Mouse (Mus musculus) CH12.LX (cell line): ENCODE results near the gene Pkn1. TPM values are rescaled to one million over a fixed set of nuclear protein-coding genes. Genes with fewer than 3 reads are reported as not detected.

ENCODE experiments used
- DNase-seq: peaks from one replicate; pipeline ENCODE4 v3.0.0-alpha.2; 2013; ENCODE audit errors: extremely low read depth
- H3K27ac ChIP-seq: 2 replicates; pipeline ENCODE4 v1.5.1; 2012; ENCODE audit warnings: low read depth, mild to moderate bottlenecking, control low read depth, moderate library complexity; ENCODE audit not compliant: insufficient read depth
- H3K27me3 ChIP-seq: replicated peaks from 2 replicates; pipeline ENCODE3; 2012; ENCODE audit warnings: inconsistent platforms
- H3K36me3 ChIP-seq, 2 experiments: replicated peaks in 1 of 2; 2 replicates each; pipeline versions ENCODE3 to v1.6.1; 2012; ENCODE audit warnings: inconsistent platforms in 1 of 2, low read length in 1 of 2, mild to moderate bottlenecking in 1 of 2, mixed read lengths in 1 of 2, moderate library complexity in 1 of 2; ENCODE audit not compliant: control insufficient read depth in 1 of 2, insufficient read depth in 1 of 2
- H3K4me1 ChIP-seq, 2 experiments: 2 replicates each; pipeline ENCODE4 v1.6.1; 2012; ENCODE audit warnings: inconsistent platforms in 1 of 2, moderate library complexity in 1 of 2; ENCODE audit not compliant: insufficient read depth in 2 of 2, control insufficient read depth in 1 of 2
- H3K4me2 ChIP-seq: 2 replicates; pipeline ENCODE4 v1.6.1; 2012; ENCODE audit warnings: low read depth, mild to moderate bottlenecking, control low read depth; ENCODE audit not compliant: poor library complexity, insufficient read depth, severe bottlenecking
- H3K4me3 ChIP-seq, 3 experiments: fragments of 150-350 bp in 1 of 3; sonication (generic) in 1 of 3; replicated peaks in 1 of 3; 2 replicates each; pipeline versions ENCODE3 to v1.5.1; 2011 to 2012; ENCODE audit warnings: low read depth in 2 of 3, low read length in 2 of 3, mild to moderate bottlenecking in 2 of 3, moderate library complexity in 2 of 3, control low read depth in 1 of 3, improper control_type of control experiment in 1 of 3, inconsistent platforms in 1 of 3, mixed read lengths in 1 of 3; ENCODE audit not compliant: poor library complexity in 1 of 3
- H3K79me2 ChIP-seq: replicated peaks from 2 replicates; pipeline ENCODE4 v1.6.1; 2012; ENCODE audit warnings: mild to moderate bottlenecking, moderate library complexity; ENCODE audit not compliant: control insufficient read depth, poor library complexity, insufficient read depth, severe bottlenecking; ENCODE audit errors: extremely low read depth
- H3K9ac ChIP-seq: 2 replicates; pipeline ENCODE4 v1.6.1; 2012; ENCODE audit warnings: low read depth, mild to moderate bottlenecking, control low read depth, moderate library complexity; ENCODE audit not compliant: insufficient read depth
- H3K9me3 ChIP-seq: replicated peaks from 2 replicates; pipeline ENCODE3; 2012; ENCODE audit warnings: low read length, inconsistent platforms, mixed read lengths
- BHLHE40 ChIP-seq: IDR thresholded peaks from 2 replicates; pipeline ENCODE4 v1.6.1; 2011; ENCODE audit warnings: mild to moderate bottlenecking, low read depth, low read length, improper control_type of control experiment
- CHD1 ChIP-seq: IDR thresholded peaks from 2 replicates; pipeline ENCODE4 v1.6.1; 2012; ENCODE audit warnings: low read depth, low read length, improper control_type of control experiment, inconsistent platforms
- CHD2 ChIP-seq: IDR thresholded peaks from 2 replicates; pipeline ENCODE4 v1.6.1; 2011; ENCODE audit warnings: low read length, improper control_type of control experiment
- EP300 ChIP-seq: IDR thresholded peaks from 2 replicates; pipeline ENCODE4 v1.6.1; 2011; ENCODE audit warnings: low read length, improper control_type of control experiment
- ETS1 ChIP-seq: conservative IDR thresholded peaks from 2 replicates; pipeline ENCODE4 v1.6.1; 2012; ENCODE audit warnings: low read depth, mild to moderate bottlenecking, inconsistent platforms, low read length, improper control_type of control experiment, moderate library complexity
- HCFC1 ChIP-seq: IDR thresholded peaks from 2 replicates; pipeline ENCODE4 v1.6.1; 2012; ENCODE audit warnings: low read depth, mild to moderate bottlenecking, inconsistent platforms, low read length, improper control_type of control experiment
- IRF4 ChIP-seq: IDR thresholded peaks from 2 replicates; pipeline ENCODE4 v1.6.1; 2014; ENCODE audit warnings: low read depth, mild to moderate bottlenecking, inconsistent platforms, low read length, improper control_type of control experiment
- JUN ChIP-seq: IDR thresholded peaks from 2 replicates; pipeline ENCODE4 v1.6.1; 2011; ENCODE audit warnings: low read depth, mild to moderate bottlenecking, low read length, improper control_type of control experiment, moderate library complexity; ENCODE audit not compliant: insufficient read depth
- KAT2A ChIP-seq: IDR thresholded peaks from 2 replicates; pipeline ENCODE4 v1.6.1; 2012; ENCODE audit warnings: low read length, improper control_type of control experiment, inconsistent platforms; ENCODE audit not compliant: insufficient replicate concordance
- MAZ ChIP-seq: IDR thresholded peaks from 2 replicates; pipeline ENCODE4 v1.6.1; 2012; ENCODE audit warnings: low read depth, mild to moderate bottlenecking, inconsistent platforms, low read length, improper control_type of control experiment, moderate library complexity
- MEF2A ChIP-seq: IDR thresholded peaks from 2 replicates; pipeline ENCODE4 v1.6.1; 2014; ENCODE audit warnings: low read depth, mild to moderate bottlenecking, inconsistent platforms, low read length, improper control_type of control experiment, borderline replicate concordance
- MXI1 ChIP-seq: IDR thresholded peaks from 2 replicates; pipeline ENCODE4 v1.6.1; 2011; ENCODE audit warnings: mild to moderate bottlenecking, low read depth, low read length, improper control_type of control experiment
- NELFE ChIP-seq: IDR thresholded peaks from 2 replicates; pipeline ENCODE4 v1.6.1; 2011; ENCODE audit warnings: low read depth, low read length, improper control_type of control experiment
- RAD21 ChIP-seq: IDR thresholded peaks from 2 replicates; pipeline ENCODE4 v1.6.1; 2011; ENCODE audit warnings: low read depth, mild to moderate bottlenecking, low read length, improper control_type of control experiment, moderate library complexity
- SIN3A ChIP-seq: IDR thresholded peaks from 2 replicates; pipeline ENCODE4 v1.6.1; 2012; ENCODE audit warnings: low read length, improper control_type of control experiment, inconsistent platforms
- TBP ChIP-seq: conservative IDR thresholded peaks from 2 replicates; pipeline ENCODE4 v1.6.1; 2011; ENCODE audit warnings: low read depth, low read length, improper control_type of control experiment
- USF1 ChIP-seq: IDR thresholded peaks from 2 replicates; pipeline ENCODE4 v1.6.1; 2014; ENCODE audit warnings: low read depth, mild to moderate bottlenecking, inconsistent platforms, low read length, improper control_type of control experiment
- USF2 ChIP-seq: conservative IDR thresholded peaks from 2 replicates; pipeline ENCODE4 v1.6.1; 2011; ENCODE audit warnings: low read depth, low read length, improper control_type of control experiment
- ZC3H11A ChIP-seq: IDR thresholded peaks from 2 replicates; pipeline ENCODE4 v1.6.1; 2012; ENCODE audit warnings: low read depth, mild to moderate bottlenecking, inconsistent platforms, low read length, improper control_type of control experiment
- ZNF384 ChIP-seq: IDR thresholded peaks from 2 replicates; pipeline ENCODE4 v1.6.1; 2012; ENCODE audit warnings: low read depth, low read length, improper control_type of control experiment, inconsistent platforms
- dilution Hi-C: fragments of 300-500 bp; cut with MboI; formaldehyde crosslinking; loops from 2 replicates; pipeline ENCODE4 v1.14.3; 2020; ENCODE audit warnings: low sequenced_read_pairs; ENCODE audit not compliant: extremely low pct_unique_long_range_greater_than_20kb, extremely low pct_ligation_motif_present
- in situ Hi-C: fragments of 300-500 bp; cut with MboI; formaldehyde crosslinking; loops from 3 replicates; pipeline ENCODE4 v1.14.3; 2019; ENCODE audit warnings: low sequenced_read_pairs, low pct_ligation_motif_present, low pct_unique_long_range_greater_than_20kb, mixed read lengths
- polyA plus RNA-seq: library from polyadenylated mRNA; unstranded; fragments of >175 nt; gene quantifications from 2 replicates; pipeline ENCODE4 v1.2.1, GENCODE M21; 2012; ENCODE audit warnings: low read depth; ENCODE audit not compliant: insufficient read length
- total RNA-seq, 2 experiments: library from RNA; depleted of rRNA; stranded (reverse); fragments of 300-350 nt in 1 of 2; fragments of >200 nt in 1 of 2; gene quantifications; 2 replicates each; pipeline ENCODE4 v1.2.3; 2012 to 2014

Pkn1 gene
- total and polyA plus RNA-seq, 3 experiments = 33.5 to 58.8 (median 47.8) TPM

GRCm38 (mm10) chr8:83619568-83620285 lies 79.3 kb downstream of the Pkn1 start:
- Histone ChIP-seq H3K9ac (no peak overlapping the region), H3K9me3 (peaks cover 2% of the 10 kb centered on the region), H3K79me2 (no peaks in the 10 kb centered on the region), H3K4me2 (no peak overlapping the region), H3K4me3 (no peak overlapping the region), H3K36me3 (no peaks in the 10 kb centered on the region), H3K4me1 (peaks cover 15 to 35% of the 10 kb centered on the region in 2 experiments), H3K27me3 (no peaks in the 10 kb centered on the region), H3K27ac (no peak overlapping the region)
- TF ChIP-seq EP300 (peak; percentile 44; the same call in 1 of the 2 replicates), BHLHE40 (0 out of 2 replicates have a peak, but pooled peaks have one; percentile 25), MEF2A (no peak), IRF4 (0 out of 2 replicates have a peak, but pooled peaks have one; percentile 13), JUN (peak; percentile 34; the same call in 1 of the 2 replicates), ETS1 (peak; percentile 40; the same call in 1 of the 2 replicates), USF2 (no peak), SIN3A (no peak), ZC3H11A (no peak)
- in situ Hi-C loops (no loop called here), dilution Hi-C loops (no loop called here)
- DNase-seq = no peak

DNA sequence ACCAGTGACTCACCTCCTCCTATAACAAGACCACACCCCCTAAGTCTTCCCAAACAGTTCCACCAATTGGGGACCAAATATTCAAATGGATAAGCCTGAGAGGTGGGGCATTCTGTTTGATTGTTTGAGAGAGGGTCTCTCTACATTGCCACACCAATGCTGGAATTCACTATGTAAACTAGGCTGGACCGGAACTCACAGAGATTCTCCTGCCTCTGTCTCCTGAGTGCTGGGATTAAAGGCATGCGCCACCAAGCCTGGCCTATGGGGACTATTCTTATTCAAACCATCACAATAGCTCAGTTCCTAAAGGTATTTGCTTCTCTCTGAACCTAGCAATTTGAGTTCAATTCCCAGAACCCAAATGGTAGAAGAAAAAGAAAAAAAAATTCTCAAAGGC lies 80.4 kb downstream of the Pkn1 start:
- TF ChIP-seq HCFC1 = no peak
- no peak for TF ChIP-seq USF2
- TF ChIP-seq CHD1 = no peak
- TF ChIP-seq EP300 = no peak
- TF ChIP-seq MXI1 = no peak
- TF ChIP-seq CHD2 = no peak
- TF ChIP-seq NELFE = no peak
- TF ChIP-seq TBP = no peak
- TF ChIP-seq RAD21 = no peak
- no peak for TF ChIP-seq ZNF384
- no peak for TF ChIP-seq KAT2A
- no peak for TF ChIP-seq USF1
- no peak for TF ChIP-seq MAZ
- TF ChIP-seq, all 38 proteins: peak for 0
- H3K4me1 ChIP-seq = peaks cover 8 to 28% of the 10 kb centered on the region in 2 experiments
- H3K9ac ChIP-seq = no peak overlapping the region
- in situ Hi-C loops = no loop called here
- H3K9me3 ChIP-seq = peaks cover 2% of the 10 kb centered on the region
- peaks cover 0 to 7% of the 10 kb centered on the region in 2 experiments for H3K36me3 ChIP-seq
- dilution Hi-C loops = no loop called here
- H3K79me2 ChIP-seq = no peaks in the 10 kb centered on the region
- no peak overlapping the region for H3K4me3 ChIP-seq
- no peak overlapping the region for H3K27ac ChIP-seq
- H3K27me3 ChIP-seq = no peaks in the 10 kb centered on the region
- no peak for DNase-seq
- no peak overlapping the region for H3K4me2 ChIP-seq
